Mouse (Mus musculus) neural tube, embryonic 15.5 days (tissue): ENCODE data around the gene Vps35l. TPM values are rescaled to one million over a fixed set of nuclear protein-coding genes. Genes with fewer than 3 reads are reported as not detected.

Source experiments
- ATAC-seq: fragments of 200-750 bp; cut with Nextera tagmentation; 2 replicates; pipeline ENCODE4 v1.8.0; 2017; ENCODE audit warnings: mild to moderate bottlenecking, moderate TSS enrichment, moderate library complexity; ENCODE audit not compliant: low FRiP score
- H3K27ac ChIP-seq: fragments of 300-500 bp; sonication (generic); replicated peaks from 2 replicates; pipeline ENCODE4 v1.5.1; 2015; ENCODE audit warnings: mild to moderate bottlenecking, inconsistent platforms
- H3K27me3 ChIP-seq: fragments of 300-500 bp; sonication (generic); replicated peaks from 2 replicates; pipeline ENCODE4 v1.6.1; 2015; ENCODE audit warnings: inconsistent platforms
- H3K36me3 ChIP-seq: fragments of 300-500 bp; sonication (generic); 2 replicates; pipeline ENCODE4 v1.6.1; 2015; ENCODE audit warnings: inconsistent platforms
- H3K4me1 ChIP-seq: fragments of 300-500 bp; sonication (generic); 2 replicates; pipeline ENCODE4 v1.6.1; 2015; ENCODE audit warnings: inconsistent platforms
- H3K4me2 ChIP-seq: fragments of 300-500 bp; sonication (generic); 2 replicates; pipeline ENCODE4 v1.6.1; 2015; ENCODE audit warnings: inconsistent platforms, mild to moderate bottlenecking, moderate library complexity
- H3K4me3 ChIP-seq: fragments of 300-500 bp; sonication (generic); replicated peaks from 2 replicates; pipeline ENCODE4 v1.5.1; 2015; ENCODE audit warnings: mild to moderate bottlenecking, inconsistent platforms
- H3K9ac ChIP-seq: fragments of 300-500 bp; sonication (generic); replicated peaks from 2 replicates; pipeline ENCODE4 v1.6.1; 2015; ENCODE audit warnings: mild to moderate bottlenecking, inconsistent platforms
- H3K9me3 ChIP-seq: fragments of 300-500 bp; sonication (generic); replicated peaks from 2 replicates; pipeline ENCODE4 v1.6.1; 2016; ENCODE audit warnings: inconsistent platforms
- WGBS: fragments of 180-500 bp; shearing (Covaris S2); methylation state at CpG from one replicate; pipeline ENCODE4 v1.1.7; 2015; ENCODE audit warnings: mixed read lengths; 5-methylcytosine and 5-hydroxymethylcytosine counted together
- polyA plus RNA-seq: library from polyadenylated mRNA; unstranded; fragments of >200 nt; fragmentation: Nextera tagmentation; extraction: Ambion mirVana; gene quantifications from 2 replicates; pipeline ENCODE4 v1.2.1, GENCODE M21; 2015

Vps35l gene
- polyA plus RNA-seq, 1 experiment from 2014 or later: 91.9 TPM

GRCm38 (mm10) chr7:118803425-118803824, 63.4 kb downstream of the Vps35l start:
- Histone ChIP-seq H3K4me2 (no peak overlapping the region), H3K27me3 (no peaks in the 10 kb centered on the region), H3K27ac (no peak overlapping the region), H3K9me3 (no peaks in the 10 kb centered on the region), H3K4me3 (no peak overlapping the region), H3K9ac (no peak overlapping the region), H3K4me1 (no peaks in the 10 kb centered on the region), H3K36me3 (peaks cover 75% of the 10 kb centered on the region)
- no peak for ATAC-seq
- 93% methylated on average over 8 of the region's 8 CpGs for WGBS

DNA sequence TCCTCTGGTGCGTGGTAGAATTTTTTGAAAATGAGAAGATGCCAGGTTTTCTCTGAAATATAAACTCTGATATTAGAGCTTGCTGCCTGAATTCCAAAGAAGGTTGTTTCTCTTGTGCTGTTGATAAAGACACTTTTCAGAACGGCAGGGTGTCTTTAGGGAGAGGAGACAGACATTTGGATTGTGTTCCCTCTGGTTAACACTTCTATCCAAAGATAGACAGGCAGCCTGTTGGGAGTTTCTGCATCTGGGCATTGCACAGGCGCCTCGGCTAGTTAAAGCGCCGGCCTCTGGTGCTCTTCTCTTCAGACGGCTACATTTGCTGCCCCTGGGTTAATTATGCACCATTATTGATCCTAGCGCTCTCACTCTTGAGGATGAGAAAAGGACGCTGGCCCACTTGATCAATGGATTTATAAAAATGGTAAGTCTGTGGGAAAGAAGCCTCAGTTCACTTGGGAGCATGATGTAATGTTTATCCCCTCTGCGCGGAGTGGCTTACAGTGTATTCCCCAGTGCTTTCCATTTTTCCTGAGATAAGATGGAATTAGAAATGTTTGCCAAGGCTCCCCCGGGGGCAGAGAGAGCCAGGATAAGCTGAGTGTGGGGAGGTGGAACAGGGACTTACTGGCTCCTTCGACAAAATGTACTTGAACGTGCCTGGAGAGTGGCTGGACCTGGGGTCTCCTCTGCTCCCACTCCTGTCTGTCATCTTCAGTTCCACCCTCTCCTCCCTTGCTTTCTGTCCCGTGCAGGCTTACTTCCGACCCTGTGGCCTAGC, 66.8 kb downstream of the Vps35l start:
- Histone ChIP-seq H3K4me3 (no peak overlapping the region), H3K4me1 (no peaks in the 10 kb centered on the region), H3K4me2 (no peak overlapping the region), H3K9me3 (no peaks in the 10 kb centered on the region), H3K9ac (no peak overlapping the region), H3K36me3 (peaks cover 71% of the 10 kb centered on the region), H3K27ac (no peak overlapping the region), H3K27me3 (no peaks in the 10 kb centered on the region)
- WGBS: 65% methylated on average over 16 of the region's 16 CpGs
- no peak for ATAC-seq

- no peaks in the 10 kb centered on the region for H3K4me1 ChIP-seq
- no peak overlapping the region for H3K27ac ChIP-seq
- no peak overlapping the region for H3K4me2 ChIP-seq
- H3K4me3 ChIP-seq: no peak overlapping the region
- no peaks in the 10 kb centered on the region for H3K9me3 ChIP-seq
- no peak overlapping the region for H3K9ac ChIP-seq
- peaks cover 62% of the 10 kb centered on the region for H3K36me3 ChIP-seq
- no peaks in the 10 kb centered on the region for H3K27me3 ChIP-seq
- 71% methylated on average over 8 of the region's 8 CpGs for WGBS
- no peak for ATAC-seq
Observed at GRCm38 (mm10) chr7:118807899-118808298, 67.9 kb downstream of the Vps35l start.

- Histone ChIP-seq H3K9ac (no peak overlapping the region), H3K4me3 (no peak overlapping the region), H3K9me3 (no peaks in the 10 kb centered on the region), H3K27ac (no peak overlapping the region), H3K4me2 (no peak overlapping the region), H3K4me1 (no peaks in the 10 kb centered on the region), H3K36me3 (peaks cover 51% of the 10 kb centered on the region), H3K27me3 (no peaks in the 10 kb centered on the region)
- ATAC-seq: no peak
- WGBS: 78% methylated on average over 12 of the region's 12 CpGs
Observed at GRCm38 (mm10) chr7:118811407-118812106, 71.5 kb downstream of the Vps35l start.

DNA sequence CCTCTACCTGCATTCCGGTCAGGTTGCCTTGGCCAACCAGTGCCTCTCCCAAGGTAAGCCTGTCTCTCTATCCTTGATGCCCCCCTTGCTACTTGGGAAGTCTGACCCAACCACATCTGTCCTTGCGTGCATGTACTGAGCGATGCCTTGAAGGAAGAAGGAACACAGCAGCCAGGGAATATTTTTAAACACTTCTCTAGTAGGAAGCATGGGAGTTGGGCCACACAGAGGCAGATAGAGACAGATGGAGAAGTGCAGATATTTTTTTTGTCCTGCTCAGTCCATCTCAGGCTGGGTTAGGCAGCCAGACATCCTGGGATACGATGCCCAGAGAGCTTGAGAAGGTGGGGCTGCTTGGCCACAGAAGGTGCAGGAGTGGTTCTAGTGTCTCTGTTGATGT, 73.6 kb downstream of the Vps35l start:
- H3K27ac ChIP-seq: no peak overlapping the region
- no peak overlapping the region for H3K4me2 ChIP-seq
- ATAC-seq: no peak
- H3K27me3 ChIP-seq: no peaks in the 10 kb centered on the region
- no peaks in the 10 kb centered on the region for H3K4me1 ChIP-seq
- 88% methylated on average over 4 of the region's 4 CpGs for WGBS
- H3K9me3 ChIP-seq: no peaks in the 10 kb centered on the region
- H3K36me3 ChIP-seq: peaks cover 58% of the 10 kb centered on the region
- no peak overlapping the region for H3K4me3 ChIP-seq
- H3K9ac ChIP-seq: no peak overlapping the region

GRCm38 (mm10) chr7:118816275-118816674, 76.2 kb downstream of the Vps35l start:
- WGBS: 97% methylated on average over 3 of the region's 3 CpGs
- Histone ChIP-seq H3K4me3 (no peak overlapping the region), H3K4me2 (no peak overlapping the region), H3K36me3 (peaks cover 56% of the 10 kb centered on the region), H3K27me3 (no peaks in the 10 kb centered on the region), H3K27ac (no peak overlapping the region), H3K9ac (no peak overlapping the region), H3K9me3 (no peaks in the 10 kb centered on the region), H3K4me1 (no peaks in the 10 kb centered on the region)
- ATAC-seq: no peak

GRCm38 (mm10) chr7:118817741-118818140, 77.7 kb downstream of the Vps35l start:
- Histone ChIP-seq H3K4me3 (no peak overlapping the region), H3K36me3 (peaks cover 50% of the 10 kb centered on the region), H3K27ac (no peak overlapping the region), H3K4me1 (no peaks in the 10 kb centered on the region), H3K4me2 (no peak overlapping the region), H3K9ac (no peak overlapping the region), H3K9me3 (no peaks in the 10 kb centered on the region), H3K27me3 (no peaks in the 10 kb centered on the region)
- no peak for ATAC-seq
- 90% methylated on average over 7 of the region's 7 CpGs for WGBS

GRCm38 (mm10) chr7:118819666-118820065, 79.6 kb downstream of the Vps35l start:
- 65% methylated on average over 1 of the region's 1 CpGs for WGBS
- Histone ChIP-seq H3K9me3 (no peaks in the 10 kb centered on the region), H3K4me2 (no peak overlapping the region), H3K27ac (no peak overlapping the region), H3K4me1 (no peaks in the 10 kb centered on the region), H3K36me3 (peaks cover 40% of the 10 kb centered on the region), H3K4me3 (no peak overlapping the region), H3K27me3 (no peaks in the 10 kb centered on the region), H3K9ac (no peak overlapping the region)
- no peak for ATAC-seq

- no peak overlapping the region for H3K4me2 ChIP-seq
- no peaks in the 10 kb centered on the region for H3K9me3 ChIP-seq
- no peak overlapping the region for H3K27ac ChIP-seq
- no peak for ATAC-seq
- H3K4me3 ChIP-seq: no peak overlapping the region
- H3K27me3 ChIP-seq: no peaks in the 10 kb centered on the region
- H3K36me3 ChIP-seq: peaks cover 45% of the 10 kb centered on the region
- H3K4me1 ChIP-seq: no peaks in the 10 kb centered on the region
- H3K9ac ChIP-seq: no peak overlapping the region
- WGBS: 66% methylated on average over 7 of the region's 7 CpGs
Observed at GRCm38 (mm10) chr7:118821356-118821755, 81.3 kb downstream of the Vps35l start.

GRCm38 (mm10) chr7:118821887-118822556, 82.0 kb downstream of the Vps35l start:
- Histone ChIP-seq H3K9me3 (no peaks in the 10 kb centered on the region), H3K4me2 (no peak overlapping the region), H3K4me1 (no peaks in the 10 kb centered on the region), H3K27ac (no peak overlapping the region), H3K36me3 (peaks cover 52% of the 10 kb centered on the region), H3K4me3 (no peak overlapping the region), H3K9ac (no peak overlapping the region), H3K27me3 (no peaks in the 10 kb centered on the region)
- WGBS: 89% methylated on average over 12 of the region's 12 CpGs
- no peak for ATAC-seq

DNA sequence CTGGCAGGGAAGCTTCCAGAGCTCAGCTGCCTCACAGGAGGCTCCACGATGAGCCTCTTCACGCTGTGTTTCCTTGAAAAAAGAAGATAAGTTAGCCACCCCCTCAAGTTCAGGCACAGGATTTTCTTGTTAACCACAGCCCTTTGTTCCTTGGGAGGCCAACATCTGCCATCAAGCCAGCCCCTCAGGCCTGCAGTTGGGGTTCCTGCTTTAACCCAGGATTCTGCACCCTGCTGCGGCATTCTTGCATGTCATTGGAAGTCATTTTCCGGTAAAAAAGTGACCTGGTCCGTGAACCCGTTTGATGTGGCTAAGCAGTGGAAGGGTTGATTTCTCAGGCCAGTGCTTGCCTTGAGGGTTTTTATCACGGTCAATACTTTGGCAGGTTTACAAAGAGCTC, 84.4 kb downstream of the Vps35l start:
- Histone ChIP-seq H3K36me3 (peaks cover 50% of the 10 kb centered on the region), H3K9me3 (no peaks in the 10 kb centered on the region), H3K4me2 (no peak overlapping the region), H3K9ac (no peak overlapping the region), H3K27ac (no peak overlapping the region), H3K27me3 (no peaks in the 10 kb centered on the region), H3K4me1 (no peaks in the 10 kb centered on the region), H3K4me3 (no peak overlapping the region)
- WGBS: 59% methylated on average over 7 of the region's 7 CpGs
- ATAC-seq: no peak

- peaks cover 64% of the 10 kb centered on the region for H3K36me3 ChIP-seq
- H3K9me3 ChIP-seq: no peaks in the 10 kb centered on the region
- no peak overlapping the region for H3K27ac ChIP-seq
- no peaks in the 10 kb centered on the region for H3K4me1 ChIP-seq
- H3K9ac ChIP-seq: no peak overlapping the region
- H3K4me3 ChIP-seq: no peak overlapping the region
- H3K27me3 ChIP-seq: no peaks in the 10 kb centered on the region
- no peak overlapping the region for H3K4me2 ChIP-seq
- ATAC-seq: no peak
- 43% methylated on average over 5 of the region's 5 CpGs for WGBS
Observed at GRCm38 (mm10) chr7:118827975-118828416, 88.0 kb downstream of the Vps35l start.
